Mouse (Mus musculus) cerebellum, postnatal 36 days (tissue): ENCODE data around the gene Fbxo24.
"Not testable (repeated sequence)": the region's sequence is repeated elsewhere in the genome, so short reads cannot be mapped to it uniquely, and the experiment has no call there.

Experiments
- DNase-seq, 2 experiments: peaks; one replicate each; pipeline ENCODE4 v3.0.0; 2021 to 2022; ENCODE audit warnings: mixed read lengths in 2 of 2

Gene Fbxo24

DNA sequence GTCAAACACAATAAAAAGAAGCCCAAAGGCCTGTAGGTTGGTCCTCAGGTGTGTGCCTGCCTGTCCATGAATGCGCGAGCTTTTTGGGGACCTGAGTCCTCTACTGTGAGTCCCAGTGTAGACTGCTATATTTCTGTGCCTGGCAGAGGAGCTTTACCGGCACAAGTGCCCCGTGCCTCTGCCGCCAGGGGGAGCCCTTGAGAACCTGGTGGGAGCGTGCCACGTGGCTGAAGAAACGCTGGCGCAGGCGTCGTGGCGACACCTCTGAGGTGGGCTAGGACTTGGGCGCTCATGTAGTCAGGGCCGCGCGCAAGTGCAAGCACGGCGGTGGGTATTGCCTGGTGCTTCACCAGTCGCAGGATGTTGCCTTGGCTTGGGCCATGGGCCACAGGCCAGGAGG, 12.3 kb upstream of the Fbxo24 start, which contains the start of gene Sap25:
Gene Sap25, plus strand, starts transcription at position 281 of the 400 bp plus-strand sequence.
- DNase-seq = peak in 1 of 2 experiments; percentile 27

DNA sequence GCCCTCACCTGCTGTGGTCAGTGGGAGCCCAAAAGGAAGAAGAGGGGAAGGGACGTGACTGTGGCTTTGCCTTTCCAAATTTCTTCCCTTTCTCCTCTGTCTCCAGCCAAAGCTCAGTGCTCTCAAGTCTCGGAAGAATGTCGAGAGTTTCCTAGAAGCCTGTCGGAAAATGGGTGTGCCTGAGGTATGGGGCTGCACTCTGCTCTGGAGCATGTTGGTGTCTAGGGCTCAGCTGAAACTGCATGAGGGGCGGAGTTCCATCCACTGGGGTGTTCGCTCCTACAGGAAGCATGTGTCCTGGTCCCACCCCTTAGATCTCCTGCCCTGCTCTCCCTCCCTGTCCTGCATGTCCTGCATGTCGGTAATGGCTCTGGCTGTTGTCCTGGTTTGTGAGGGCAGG, 10.7 kb upstream of the Fbxo24 start:
- DNase-seq = no peak

DNA sequence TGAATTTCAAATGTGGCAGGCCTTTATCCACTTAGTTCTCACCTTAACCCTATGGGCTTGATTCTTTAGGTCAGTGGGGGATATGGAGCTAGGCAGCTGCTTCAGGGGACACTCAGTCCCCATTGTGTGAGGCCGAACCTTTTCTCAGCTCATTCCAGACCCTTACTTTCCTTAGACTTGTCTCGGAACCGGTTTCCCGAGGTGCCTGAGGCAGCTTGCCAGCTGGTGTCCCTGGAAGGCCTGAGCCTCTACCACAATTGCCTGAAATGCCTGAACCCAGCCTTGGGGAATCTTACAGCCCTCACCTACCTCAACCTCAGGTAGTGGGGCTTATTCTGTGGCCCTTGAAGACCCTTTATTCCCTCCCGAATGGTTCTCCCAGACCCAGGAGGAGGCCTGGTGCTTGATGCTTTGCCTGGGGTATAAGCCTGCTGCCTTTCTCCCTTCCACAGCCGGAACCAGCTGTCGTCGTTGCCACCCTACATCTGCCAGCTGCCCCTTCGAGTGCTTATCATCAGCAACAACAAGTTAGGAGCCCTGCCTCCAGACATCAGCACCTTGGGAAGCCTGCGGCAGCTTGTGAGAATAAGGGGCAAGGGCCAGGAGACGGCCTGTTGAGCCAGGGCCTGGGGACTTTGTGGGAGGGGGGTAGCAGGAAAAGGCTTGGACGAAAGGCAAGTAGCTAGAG, 4.7 kb upstream of the Fbxo24 start:
- no peak for DNase-seq

DNA sequence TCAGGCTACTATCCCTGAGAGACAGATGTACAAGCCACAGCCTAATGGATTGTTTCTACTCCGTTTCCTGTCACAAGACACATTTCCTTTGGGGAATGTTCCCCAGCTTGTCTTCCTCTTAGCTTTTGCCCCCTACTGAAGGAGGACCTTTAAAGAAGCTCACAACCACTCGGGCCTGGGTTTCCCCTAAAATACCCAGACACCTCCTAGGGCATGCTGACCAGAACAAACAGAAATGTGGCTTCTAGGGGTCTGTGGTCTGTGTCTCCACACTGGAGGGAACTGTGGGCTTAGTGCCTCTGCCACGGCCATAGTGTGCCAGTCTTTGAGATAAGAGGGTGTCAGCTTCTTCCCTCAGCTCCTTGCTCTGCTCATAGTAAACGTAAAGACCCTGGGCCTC, 2.8 kb upstream of the Fbxo24 start:
- no peak for DNase-seq

DNA sequence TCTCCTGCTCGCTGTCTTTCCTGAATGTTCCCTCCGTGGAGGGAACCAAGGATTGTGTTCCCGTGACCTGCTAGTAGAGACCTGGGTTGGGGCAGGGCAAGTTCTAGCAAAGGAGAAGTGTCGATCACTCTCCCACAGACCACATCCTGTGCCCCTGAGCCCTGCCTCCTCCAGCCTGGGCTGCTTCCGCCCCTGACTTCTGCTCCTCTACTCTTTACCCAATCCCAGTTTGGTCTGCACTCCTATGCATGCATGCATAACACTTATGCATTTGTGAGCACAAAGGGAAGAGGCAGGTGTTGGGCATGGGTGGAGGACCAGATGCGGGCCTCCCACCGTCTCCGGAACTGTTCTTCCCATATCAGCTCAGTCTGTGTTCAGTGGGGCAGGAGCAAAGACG, 2.4 kb upstream of the Fbxo24 start:
- DNase-seq = no peak

DNA sequence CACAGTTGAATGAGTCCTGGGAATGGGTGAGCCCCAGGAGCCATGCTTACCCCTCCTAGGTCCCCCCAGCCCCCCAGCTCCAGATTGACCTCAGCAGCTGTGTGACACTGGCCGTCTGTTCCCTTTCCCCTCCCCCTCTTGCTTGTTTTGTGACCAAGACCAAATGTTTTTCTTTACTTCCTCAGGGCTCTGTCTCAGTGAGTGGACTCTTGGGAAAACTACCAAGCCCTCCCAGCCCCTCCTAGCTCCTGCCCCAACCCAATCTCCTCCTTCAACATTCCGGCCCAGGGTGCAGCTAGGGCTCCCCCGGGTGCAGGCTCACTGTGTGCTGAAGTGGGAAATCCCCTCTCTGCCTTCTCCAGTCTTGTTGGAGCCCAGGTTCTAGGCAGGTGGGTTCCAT, 1.8 kb upstream of the Fbxo24 start:
- no peak for DNase-seq

DNA sequence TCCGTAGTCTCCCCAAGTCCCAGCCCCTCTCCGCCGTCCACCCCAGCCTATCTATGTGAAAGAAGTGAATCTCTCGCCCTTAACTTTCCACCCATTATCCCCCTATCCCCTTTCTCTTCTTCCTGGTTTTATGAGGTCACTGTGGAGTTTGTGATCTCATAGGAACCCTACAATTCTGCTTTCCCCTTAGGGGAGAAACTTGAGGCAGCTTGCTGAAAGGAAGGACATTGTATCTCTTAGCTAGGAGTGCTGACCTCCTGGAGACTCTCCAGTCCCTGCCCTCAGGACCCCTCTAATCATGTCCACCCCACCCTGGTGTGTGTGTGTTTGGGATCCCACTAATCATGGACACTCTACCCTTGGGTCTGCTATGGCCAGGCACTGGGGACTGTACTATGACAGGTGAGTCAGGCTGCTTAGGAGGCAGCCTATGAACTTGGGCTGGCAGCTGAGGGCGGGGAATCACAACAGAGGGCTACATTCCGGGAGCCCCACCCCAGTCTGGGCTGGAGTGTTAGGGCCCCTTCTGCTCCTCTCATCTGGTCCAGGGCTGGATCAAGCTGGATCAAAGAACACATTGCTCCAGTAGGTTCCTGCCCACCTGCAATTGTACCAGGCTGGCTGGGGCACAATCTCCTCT, 1.2 kb upstream of the Fbxo24 start:
- no peak for DNase-seq

DNA sequence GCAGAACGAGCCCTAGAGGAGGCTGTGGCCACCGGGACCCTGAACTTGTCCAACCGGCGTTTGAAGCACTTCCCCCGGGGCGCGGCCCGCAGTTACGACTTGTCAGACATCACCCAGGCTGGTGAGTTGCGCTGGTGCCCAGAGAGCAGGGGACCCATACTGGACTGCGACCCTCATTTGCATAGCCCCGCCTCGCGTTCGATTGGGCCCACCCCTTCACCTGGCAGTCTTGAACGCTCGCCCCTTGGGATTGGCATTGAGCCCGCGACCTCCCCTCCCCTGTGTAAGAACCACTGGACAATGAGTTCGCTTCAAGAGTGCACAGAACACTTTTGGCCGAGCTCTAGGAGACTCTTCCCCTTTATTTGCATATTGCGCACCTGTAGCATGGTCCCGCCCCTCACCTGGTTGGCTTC, 512 bp upstream of the Fbxo24 start:
- DNase-seq = no peak

DNA sequence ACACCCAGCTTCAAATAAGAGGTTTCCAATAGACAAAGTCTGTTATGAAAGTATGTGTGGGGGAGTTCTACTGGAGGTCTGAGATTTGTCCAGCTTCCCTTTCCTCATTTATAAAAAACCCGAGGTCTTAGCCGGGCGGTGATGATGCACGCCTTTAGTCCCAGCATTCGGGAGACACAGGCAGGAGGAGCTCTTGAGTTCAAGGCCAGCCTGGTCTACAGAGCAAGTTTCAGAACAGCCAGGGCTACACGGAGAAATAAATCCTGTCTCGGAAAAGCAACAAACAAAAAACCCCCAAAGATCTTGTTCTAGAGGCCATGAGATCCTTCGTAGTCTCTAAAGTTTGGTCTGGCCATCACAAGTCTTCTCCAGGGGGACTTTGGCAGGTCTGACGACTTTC, 811 bp downstream of the Fbxo24 start:
- no peak for DNase-seq

DNA sequence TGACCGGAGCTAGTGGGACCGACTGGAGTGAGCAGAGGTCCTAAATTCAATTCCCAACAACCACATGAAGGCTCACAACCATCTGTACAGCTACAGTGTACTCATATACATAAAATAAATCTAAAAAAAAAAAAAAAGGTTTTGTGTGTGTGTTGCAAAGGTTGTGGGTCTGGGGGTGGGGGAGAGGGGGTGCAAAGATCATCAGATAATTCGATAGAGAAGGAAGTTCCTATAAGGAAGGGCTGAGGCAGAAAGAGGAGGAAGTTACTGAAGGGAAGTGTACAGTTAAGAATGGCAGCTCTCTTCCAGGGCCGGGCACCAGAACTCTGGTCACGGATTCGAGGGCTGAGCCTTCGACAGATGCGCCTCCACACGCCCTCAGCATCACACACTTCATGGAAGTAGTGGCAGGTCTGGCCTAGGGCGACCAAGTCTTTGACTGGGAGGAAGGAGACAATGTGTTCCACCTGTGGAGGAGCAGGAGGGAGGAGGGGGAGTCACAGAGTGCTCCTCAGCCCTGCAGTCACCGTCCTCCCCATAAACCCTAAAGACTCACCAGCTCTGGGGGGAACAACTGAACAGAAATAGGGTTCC, 4.8 kb downstream of the Fbxo24 start:
- no peak for DNase-seq

DNA sequence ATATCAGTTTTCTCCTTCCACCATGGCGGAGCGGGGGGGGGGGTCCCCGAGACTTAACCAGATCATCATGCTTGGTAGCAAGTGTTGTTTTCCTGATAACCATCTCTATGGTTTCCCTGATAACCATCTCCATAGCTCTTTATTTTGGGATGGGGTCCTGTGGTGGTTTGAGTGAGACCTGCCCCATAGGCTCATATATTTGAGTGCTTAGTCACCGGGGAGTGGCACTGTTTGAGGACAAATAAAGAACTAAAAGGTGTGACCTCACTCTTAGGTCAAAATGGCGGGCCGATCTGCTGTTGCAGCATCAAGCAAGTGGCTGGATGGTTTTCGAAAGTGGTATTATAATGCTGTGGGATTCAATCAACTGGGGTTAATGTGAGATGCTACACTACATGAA, 13.5 kb downstream of the Fbxo24 start:
- no peak for DNase-seq

DNA sequence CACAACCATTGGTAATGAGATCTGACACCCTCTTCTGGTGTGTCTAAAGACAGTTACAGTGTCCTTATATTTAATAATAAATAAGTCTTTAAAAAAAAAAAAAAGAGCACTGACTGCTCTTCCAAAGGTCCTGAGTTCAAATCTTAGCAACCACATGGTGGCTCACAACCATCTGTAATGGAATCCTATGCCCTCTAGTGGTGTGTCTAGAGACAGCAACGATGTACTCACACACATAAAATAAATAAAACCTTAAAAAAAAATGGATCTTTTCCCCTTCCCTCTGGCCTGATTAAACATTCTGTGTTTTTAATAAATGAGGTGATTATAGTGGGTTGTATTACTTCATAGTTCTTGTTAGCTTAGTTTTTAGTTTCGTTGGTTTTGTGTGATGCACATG, 13.9 kb downstream of the Fbxo24 start:
- not testable (repeated sequence) for DNase-seq

DNA sequence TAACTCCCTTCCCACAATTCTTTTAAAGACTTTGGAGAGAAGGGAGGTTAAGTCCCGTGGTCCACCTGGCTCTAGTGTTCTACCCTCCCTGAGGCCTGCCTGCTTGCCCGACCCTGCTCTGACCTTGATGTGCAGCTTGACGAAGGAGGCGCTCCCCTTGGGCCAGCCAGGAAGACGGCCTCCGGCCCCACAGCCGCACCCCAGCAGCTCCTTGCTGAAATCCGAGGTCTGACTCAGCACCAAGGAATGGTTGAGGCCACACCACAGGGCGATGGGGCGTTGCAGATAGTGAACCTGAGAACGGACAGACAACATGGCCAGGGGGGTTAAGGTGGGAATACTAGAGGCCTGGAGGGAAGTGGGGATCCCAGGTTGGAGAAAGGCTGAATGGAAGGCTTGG, 15.3 kb downstream of the Fbxo24 start, which contains the start of gene Pcolce:
Gene Pcolce, minus strand, starts transcription at position 235 of the 400 bp plus-strand sequence.
- DNase-seq = no peak

DNA sequence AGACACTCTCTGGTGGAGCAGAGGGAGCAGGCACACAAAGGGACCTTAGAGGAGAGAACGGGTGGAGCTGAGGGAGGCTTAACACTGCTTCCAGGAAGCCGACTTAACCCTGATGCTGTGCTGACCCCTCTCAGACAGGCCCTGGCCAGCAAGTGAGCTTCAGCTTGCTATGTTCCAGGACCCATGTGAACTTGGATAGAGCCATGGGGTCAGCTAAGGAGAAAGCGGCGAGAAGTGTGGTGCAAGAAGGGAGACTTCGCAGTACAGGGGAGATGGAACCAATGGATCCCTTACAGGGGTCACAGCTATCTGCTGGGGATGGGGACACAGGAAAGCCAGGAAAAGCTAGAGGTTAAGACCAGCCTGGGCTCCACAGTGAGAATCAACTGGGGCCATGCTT, 15.7 kb downstream of the Fbxo24 start:
- no peak for DNase-seq

DNA sequence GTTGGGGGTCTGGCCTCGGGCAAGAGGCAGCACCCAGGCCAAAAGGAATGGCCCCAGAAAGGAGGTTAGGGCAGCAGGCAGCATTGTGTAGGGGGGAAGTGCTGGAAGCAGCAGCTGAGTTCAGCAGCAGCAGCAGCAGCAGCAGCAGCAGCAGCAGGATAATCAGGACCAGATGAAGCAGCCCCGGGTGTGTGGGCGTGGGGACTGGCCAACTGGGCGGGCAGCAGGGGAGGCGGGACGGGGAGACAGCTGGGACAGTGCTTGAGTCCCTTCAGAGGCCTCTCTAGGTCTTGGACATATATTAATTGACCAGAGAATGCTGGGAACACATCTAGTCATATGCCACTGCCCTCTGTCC, 17.6 kb downstream of the Fbxo24 start:
- DNase-seq = no peak

DNA sequence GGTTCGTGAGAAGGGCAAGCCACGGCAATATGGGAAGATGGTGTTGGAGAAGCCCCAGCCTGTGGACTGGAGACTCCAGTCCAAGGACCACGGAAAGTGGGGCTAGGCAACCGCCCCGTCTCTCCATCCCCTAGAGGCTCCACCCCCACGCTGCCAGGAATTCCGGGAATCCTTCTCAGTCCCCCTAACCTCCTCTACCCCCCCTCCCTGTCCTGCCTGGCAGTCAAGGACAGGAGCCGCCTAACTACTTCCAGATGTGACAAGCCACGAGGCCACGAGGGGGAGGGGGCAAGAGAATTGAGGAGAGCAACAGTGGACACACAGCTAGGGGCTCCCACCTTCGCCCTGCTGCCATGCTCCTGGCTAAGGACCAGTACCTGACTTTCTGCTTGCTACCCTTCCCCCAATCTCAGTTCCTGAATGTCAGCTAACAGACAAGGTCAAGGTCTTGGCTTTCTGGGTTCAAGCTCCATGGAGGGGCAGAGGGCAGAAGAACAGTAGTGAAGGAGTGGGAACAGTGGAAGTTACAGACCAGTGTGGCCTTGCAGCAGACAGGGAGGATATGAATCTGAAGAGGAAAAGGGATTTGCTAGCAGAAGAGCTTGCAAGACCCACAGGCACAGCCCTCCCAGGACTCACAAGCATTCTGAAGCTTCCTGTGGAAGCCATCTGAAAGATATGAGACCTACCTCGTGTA, 18.1 kb downstream of the Fbxo24 start:
- no peak for DNase-seq

DNA sequence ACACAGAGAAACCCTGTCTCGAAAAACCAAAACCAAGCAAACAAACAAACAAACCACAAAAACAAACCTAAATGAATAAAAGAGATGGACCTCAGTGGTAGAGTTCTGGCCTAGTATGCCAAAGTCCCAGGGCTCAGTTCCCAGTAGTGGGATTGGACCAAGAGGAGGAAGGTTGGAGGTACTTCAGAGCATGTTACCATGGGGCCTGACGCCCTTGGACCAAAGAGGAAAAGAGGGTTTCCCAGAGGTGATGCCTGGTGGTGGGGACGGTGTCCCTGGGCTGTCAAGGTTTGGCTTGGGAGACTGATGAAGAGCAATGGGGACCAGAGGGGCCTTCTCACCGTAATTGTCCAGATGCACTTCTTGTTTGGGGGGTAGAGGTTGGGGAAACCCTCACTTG, 18.7 kb downstream of the Fbxo24 start:
- no peak for DNase-seq

DNA sequence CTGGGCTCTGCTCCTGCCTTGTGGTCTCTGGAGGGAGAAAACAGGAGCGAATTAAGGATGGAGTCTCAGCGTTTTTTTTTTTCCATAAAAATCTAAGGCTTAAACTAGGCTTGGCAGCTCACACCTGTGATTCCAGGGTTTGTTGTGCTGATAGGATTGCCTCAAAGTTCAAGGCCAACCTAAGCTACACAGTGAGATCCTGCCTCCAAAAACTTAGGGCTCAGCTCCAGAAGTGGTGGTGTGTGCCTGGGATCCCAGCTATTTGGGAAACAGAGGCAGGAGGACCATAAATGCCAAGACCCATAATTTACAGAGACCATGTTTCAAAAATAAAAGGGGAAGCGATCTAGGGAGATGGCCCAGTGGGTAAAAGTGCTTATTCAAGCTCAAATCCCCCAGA, 19.5 kb downstream of the Fbxo24 start:
- no peak for DNase-seq

DNA sequence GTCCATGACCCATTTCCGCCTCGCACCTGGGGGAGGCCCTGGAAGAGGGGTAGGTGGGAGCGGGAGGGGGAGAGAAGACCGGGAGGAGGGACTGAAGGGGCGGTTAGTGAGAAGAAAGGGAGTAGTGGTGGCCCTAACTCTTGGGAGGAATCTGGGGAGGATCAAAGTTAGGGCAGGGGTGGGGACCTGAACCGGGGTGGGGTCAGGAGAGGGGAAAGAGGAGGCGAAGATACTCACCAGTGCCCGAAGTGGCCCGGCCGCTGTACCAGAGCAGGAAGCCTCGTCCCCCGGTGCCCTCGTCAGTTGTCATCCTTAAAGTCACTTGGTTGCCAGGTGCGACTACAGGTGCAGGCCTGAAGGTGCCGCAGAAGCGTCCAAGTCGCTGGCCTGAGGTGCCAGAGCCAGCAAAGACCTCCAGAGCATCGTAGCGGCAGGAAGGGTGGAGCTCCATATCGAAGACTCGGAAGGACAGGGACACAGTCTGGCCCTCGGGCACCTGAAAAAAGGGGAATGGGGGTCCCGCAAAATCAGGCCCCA, 20.1 kb downstream of the Fbxo24 start:
- no peak for DNase-seq

DNA sequence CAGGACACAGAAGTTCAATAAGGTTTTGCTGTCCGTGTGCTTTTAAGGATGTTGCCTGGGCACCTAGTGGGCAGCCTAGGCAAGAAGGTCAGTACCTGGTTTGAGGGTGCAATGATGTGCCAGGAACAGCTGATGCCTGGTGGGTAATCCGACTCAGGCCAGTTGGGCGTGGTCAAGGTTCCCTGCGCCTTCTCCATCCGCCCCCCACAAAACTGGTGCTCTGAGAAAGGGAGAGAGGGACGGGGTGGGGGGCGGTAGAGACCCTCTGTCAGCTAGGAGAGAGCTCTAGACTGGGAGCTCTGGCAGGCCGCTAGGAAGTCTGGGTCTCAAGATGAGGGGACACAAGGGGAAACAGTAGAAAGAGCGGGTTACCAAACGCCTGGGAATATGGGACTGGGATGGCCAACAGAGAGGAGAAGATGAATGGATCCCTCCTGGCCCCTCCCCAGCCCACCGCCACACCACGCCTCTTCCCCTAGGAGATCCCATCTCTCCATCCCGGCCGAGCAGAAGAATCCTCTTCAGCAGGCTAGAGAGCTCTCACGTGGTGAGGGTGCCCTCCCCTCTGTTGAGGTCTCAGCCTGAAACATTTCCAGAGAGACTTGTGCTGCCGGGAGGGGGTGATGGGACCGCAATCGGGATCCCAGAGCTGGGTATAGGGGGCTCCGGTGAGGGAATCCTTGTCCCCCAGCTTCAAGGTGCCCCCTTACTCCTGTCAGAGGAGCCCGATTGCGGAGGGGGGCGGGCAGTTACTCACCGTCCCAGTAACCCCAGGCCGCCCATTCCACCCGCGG, 20.7 kb downstream of the Fbxo24 start:
- no peak for DNase-seq

DNA sequence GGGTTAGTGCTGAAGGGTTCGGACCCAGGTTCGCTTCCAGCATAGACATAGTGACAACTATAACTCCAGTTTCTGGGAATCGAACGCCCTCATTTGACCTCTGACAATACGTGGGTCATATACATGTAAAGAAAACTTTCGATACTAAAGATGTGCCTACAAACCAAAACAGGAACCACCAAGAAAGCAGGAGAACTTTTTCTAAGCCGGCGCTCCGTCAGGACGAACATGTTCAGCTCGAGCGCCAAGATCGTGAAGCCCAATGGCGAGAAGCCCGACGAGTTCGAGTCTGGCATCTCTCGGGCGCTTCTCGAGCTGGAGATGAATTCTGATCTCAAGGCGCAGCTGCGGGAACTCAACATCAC, 27.5 kb downstream of the Fbxo24 start:
- peak in 1 of 2 experiments; percentile 19 for DNase-seq

DNA sequence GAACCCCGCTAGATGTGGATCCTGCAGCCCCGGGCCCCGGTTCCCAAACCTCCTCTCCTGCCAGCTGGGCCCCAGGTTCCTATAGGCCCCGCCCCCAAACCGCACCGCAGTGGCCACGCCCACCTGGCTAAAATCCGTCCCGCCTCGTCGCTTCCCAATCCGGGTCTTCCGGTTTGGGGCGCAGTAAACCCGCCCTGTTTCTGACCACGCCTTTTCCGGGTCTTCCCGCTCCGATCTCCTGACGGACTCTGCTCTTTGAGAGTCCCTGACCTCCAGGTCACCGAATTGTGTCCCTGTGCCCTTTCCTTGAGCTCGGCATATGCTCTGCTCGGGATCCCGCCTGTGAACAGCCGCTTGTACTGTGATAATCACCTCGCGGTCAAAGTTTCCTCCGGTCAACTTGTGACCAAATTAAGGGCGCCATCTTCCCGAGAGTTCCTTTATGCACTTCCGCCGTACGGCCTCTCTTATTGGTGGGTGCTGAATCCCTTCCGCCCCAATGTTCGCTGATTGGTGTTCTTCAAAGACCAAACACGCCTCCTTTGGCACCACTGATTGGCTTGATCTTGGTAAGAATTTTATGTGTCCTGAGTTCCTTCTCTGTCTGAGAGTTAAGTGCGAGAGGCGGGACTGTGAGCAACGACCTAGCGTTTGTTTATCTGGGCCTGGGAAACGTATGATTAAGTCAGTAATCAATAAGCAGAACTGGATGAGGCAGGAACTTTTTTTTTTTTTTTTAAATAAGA, 28.0 kb downstream of the Fbxo24 start, which contains the start of gene Mospd3:
Gene Mospd3, minus strand, starts transcription at position 440 of the 746 bp plus-strand sequence.
- DNase-seq = peak; percentile 93 to 95
